Mouse (Mus musculus): Measurements from ENCODE around the gene Prn. TPM values are rescaled to one million over a fixed set of nuclear protein-coding genes. Genes with fewer than 3 reads are reported as not detected.
A peak's percentile ranks its signal among the peaks of the same experiment; 100 is the strongest.

Prn gene
- 0.22 TPM in 1 of 2 replicates, not detected in the other for polyA plus RNA-seq (2015; fragmentation: Nextera tagmentation; extraction: Ambion mirVana)

DNA sequence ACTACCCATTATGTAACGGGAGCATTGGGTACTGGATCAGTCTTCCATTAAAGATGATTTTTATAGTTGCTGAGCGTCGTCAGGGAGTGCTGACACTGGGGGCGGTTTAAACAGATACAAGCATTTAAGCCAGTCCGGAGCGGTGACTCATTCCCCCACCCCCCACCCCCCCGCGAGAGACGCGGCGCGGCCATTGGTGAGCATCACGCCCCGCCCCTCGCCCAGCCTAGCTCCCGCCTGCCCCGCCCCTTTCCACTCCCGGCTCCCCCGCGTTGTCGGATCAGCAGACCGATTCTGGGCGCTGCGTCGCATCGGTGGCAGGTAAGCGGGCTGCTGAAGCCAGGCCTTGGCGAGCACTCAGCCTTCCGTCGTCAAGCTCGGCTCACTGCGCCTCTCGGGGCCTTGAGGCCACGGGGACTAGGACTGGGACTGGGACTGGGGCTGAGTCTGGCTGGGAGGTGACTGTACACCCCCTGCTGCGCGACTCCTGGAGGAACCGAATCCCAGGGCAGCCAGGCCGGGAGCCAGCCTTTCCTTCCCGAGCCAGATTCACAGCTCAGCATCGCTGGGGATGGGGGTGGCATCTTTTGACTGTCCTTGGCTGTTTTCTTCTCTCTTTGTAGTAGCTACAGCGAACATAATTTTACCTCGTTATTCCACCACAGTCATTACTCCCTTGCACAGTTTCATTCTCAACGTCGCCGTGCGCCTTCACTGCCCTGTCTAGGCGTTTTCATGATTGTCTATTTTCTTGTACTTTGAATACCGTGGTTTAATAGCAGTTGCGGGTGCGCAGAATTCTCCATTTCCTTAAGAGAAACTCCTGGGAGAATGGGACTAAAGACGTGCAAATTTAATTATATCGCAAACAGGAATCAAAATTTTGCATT, at the start of gene Prn, which contains the start of gene Prnp:
Gene Prn (plus strand): TSS at position 275 of the 890 bp plus-strand sequence.
Gene Prnp (plus strand): TSS at position 246 of the 890 bp plus-strand sequence.
- Histone ChIP-seq H3K4me3 (peak within 1 kb of the TSS; percentile 62), H3K9ac (peak within 1 kb of the TSS; percentile 70), H3K27me3 (no peaks in the 10 kb centered on the region), H3K36me3 (0 out of 2 replicates have a peak, but pooled peaks cover 6% of the 10 kb centered on the region), H3K27ac (peak within 1 kb of the TSS; percentile 85), H3K4me1 (replicated peaks) (peaks cover 41% of the 10 kb centered on the region), H3K9me3 (replicated peaks) (no peaks in the 10 kb centered on the region), H3K4me2 (peak within 1 kb of the TSS; percentile 66)
- 4% methylated on average over 52 of the region's 52 CpGs for WGBS
- peak; percentile 92 for ATAC-seq (replicated peaks; ENCODE audit: insufficient number of reproducible peaks, insufficient read depth, low FRiP score, low read depth)

DNA sequence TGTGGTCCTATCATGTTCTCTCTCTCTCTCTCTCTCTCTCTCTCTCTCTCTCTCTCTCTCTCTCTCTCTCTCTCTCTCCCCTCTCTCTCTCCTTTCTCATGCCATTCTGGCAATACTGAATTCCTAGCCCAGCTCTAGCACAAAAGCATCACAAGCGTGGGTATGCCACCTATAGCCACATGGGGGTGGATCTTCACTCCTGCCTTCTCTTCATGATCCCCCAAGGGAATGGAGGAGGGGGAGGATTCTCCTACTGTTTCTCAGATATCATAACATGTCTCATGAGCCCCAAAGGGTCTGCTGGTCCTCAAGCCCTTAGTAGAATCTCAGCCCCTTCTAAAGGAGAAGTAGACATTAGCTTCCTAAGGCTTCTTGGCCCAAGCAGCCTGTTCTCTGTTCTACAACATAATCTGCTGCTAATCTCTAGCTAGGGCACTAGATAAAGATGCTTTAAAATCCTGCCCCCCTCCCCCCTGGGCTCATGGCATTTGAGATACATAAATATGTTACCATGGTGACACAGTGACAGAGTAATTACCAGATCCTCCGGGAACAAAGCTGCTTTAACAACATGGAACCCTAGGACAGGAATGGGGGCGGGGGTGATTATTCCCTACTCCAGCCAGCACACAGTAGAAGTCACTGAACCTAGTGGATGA, 47.0 kb upstream of the Prn start:
- H3K4me3 ChIP-seq = no peak overlapping the region
- H3K27ac ChIP-seq = no peak overlapping the region
- no peak for ATAC-seq (replicated peaks; ENCODE audit: insufficient number of reproducible peaks, insufficient read depth, low FRiP score, low read depth)
- H3K9me3 ChIP-seq (replicated peaks) = no peaks in the 10 kb centered on the region
- no peaks in the 10 kb centered on the region for H3K4me1 ChIP-seq (replicated peaks)
- WGBS = 70% methylated on average over 3 of the region's 3 CpGs
- no peak overlapping the region for H3K4me2 ChIP-seq
- no peak overlapping the region for H3K9ac ChIP-seq
- peaks cover 5% of the 10 kb centered on the region; the same call in 1 of the 2 replicates for H3K27me3 ChIP-seq
- H3K36me3 ChIP-seq = no peaks in the 10 kb centered on the region

DNA sequence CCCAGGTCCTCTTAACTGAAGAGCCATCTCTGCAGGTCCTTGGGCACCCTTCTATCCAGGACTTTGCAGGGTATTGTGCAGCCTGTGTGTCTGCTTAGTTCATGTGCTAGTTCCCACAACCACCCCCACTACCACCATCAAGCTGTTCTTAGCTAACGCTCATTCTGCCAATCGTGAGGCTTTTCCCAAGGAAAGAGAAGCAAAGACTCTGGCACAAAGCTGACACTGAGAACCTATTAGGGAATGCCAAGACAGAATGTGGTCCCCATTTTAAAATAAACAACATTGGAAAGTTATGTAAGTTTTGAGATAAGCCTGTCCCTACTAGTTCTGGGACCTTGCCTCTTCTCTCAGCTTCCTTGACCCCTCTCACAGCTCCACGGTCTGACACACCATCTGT, 46.3 kb upstream of the Prn start:
- no peaks in the 10 kb centered on the region for H3K36me3 ChIP-seq
- no peaks in the 10 kb centered on the region for H3K9me3 ChIP-seq (replicated peaks)
- ATAC-seq (replicated peaks; ENCODE audit: insufficient number of reproducible peaks, insufficient read depth, low FRiP score, low read depth) = no peak
- H3K4me1 ChIP-seq (replicated peaks) = no peaks in the 10 kb centered on the region
- H3K4me2 ChIP-seq = no peak overlapping the region
- peaks cover 1% of the 10 kb centered on the region; the same call in 1 of the 2 replicates for H3K27me3 ChIP-seq
- no peak overlapping the region for H3K27ac ChIP-seq
- WGBS = 61% methylated on average over 3 of the region's 3 CpGs
- H3K9ac ChIP-seq = no peak overlapping the region
- no peak overlapping the region for H3K4me3 ChIP-seq

DNA sequence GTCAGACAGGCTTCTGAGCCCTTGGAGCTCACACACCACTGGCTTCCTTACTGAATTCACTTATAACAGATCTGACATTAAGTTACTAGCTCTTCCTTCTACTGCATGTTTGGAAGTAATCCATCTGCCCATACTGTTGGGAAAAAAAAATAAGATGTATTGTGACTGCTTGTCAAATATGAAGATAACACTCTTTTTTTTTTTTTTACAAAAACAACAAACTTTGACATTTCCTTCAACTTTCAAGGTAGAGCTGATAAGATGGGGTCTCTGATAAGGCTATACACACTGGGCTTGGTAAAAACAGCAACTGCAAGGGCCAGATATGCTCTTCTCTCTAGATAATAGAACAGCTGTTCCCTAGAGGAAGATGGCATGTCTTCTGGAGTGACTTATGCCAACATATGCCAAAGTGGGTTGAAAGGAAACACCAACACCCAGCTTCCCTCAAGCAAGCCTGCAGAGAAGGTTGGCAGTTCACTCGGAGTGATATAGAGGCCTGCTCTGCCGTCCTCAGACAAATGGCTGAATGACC, 45.4 kb upstream of the Prn start:
- Histone ChIP-seq H3K4me3 (no peak overlapping the region), H3K27me3 (no peaks in the 10 kb centered on the region), H3K4me2 (no peak overlapping the region), H3K9ac (no peak overlapping the region), H3K4me1 (replicated peaks) (no peaks in the 10 kb centered on the region), H3K27ac (no peak overlapping the region), H3K9me3 (replicated peaks) (no peaks in the 10 kb centered on the region), H3K36me3 (no peaks in the 10 kb centered on the region)
- 79% methylated on average over 2 of the region's 2 CpGs for WGBS
- no peak for ATAC-seq (replicated peaks; ENCODE audit: insufficient number of reproducible peaks, insufficient read depth, low FRiP score, low read depth)

DNA sequence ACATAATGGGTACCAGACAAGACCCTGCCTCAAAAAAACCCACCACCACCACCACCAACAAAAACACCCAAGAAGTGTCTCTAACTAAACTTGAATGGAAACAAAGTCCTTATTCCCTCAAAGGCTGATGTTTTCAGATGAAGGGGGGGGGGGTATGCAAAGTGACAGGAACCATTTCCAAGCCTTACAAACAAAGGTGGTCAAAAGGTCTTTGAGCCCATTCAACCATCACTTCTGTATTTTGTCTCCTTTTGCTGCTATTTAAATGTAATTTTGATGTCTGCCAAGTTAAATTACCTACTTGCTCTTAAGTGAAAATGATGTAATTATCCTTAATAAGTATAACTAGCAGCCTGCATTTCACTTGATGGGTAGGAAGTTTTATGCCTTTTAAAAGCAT, 43.1 kb upstream of the Prn start:
- H3K27me3 ChIP-seq = no peaks in the 10 kb centered on the region
- no peaks in the 10 kb centered on the region for H3K36me3 ChIP-seq
- ATAC-seq (replicated peaks; ENCODE audit: insufficient number of reproducible peaks, insufficient read depth, low FRiP score, low read depth) = no peak
- H3K4me1 ChIP-seq (replicated peaks) = no peaks in the 10 kb centered on the region
- H3K4me2 ChIP-seq = no peak overlapping the region
- H3K4me3 ChIP-seq = no peak overlapping the region
- no peaks in the 10 kb centered on the region for H3K9me3 ChIP-seq (replicated peaks)
- H3K9ac ChIP-seq = no peak overlapping the region
- H3K27ac ChIP-seq = no peak overlapping the region

DNA sequence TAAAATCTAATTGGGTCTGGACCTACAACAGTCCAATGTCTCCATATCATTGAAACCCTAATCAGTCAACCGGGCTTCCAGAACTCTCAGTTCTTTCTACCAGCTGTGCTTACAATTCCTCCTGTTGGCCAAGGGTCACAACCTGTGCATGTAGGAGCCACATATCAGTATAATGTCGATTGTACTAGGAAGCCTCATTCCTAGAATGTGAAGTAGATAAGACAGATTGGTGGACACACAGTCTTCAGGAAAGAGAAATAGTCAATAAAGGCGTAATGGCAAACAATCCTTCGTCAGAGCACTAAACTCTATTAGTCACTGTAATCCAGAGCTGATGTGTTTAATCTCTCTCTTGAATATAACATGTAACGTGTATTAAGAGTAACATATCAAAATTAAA, 40.8 kb upstream of the Prn start:
- H3K9me3 ChIP-seq (replicated peaks) = no peaks in the 10 kb centered on the region
- no peaks in the 10 kb centered on the region for H3K4me1 ChIP-seq (replicated peaks)
- no peak overlapping the region for H3K4me3 ChIP-seq
- 73% methylated on average over 5 of the region's 5 CpGs for whole genome bisulfite sequencing
- no peaks in the 10 kb centered on the region for H3K27me3 ChIP-seq
- H3K27ac ChIP-seq = no peak overlapping the region
- H3K36me3 ChIP-seq = no peaks in the 10 kb centered on the region
- H3K4me2 ChIP-seq = no peak overlapping the region
- no peak overlapping the region for H3K9ac ChIP-seq
- no peak for ATAC-seq (replicated peaks; ENCODE audit: insufficient number of reproducible peaks, insufficient read depth, low FRiP score, low read depth)

DNA sequence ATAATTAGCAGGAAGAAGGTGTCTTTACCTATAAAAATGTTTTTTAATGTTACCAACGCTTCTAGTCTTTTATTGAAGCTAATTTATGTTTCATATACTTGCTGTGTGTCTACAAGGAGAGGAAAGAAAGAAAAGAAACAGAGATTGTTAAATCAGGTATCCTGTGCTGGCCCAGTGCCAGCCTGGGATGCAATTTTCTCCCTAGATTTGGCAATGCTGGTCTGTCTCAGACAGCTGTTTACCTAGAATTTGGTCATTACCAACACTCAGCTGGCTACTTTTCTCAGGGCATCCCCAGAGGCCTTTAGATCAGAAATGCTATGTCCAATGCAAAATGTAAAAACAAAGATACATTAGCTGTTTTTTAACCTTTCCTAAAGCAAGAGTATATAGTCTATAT, 36.4 kb upstream of the Prn start:
- no peak overlapping the region for H3K4me2 ChIP-seq
- no peak overlapping the region for H3K27ac ChIP-seq
- ATAC-seq (replicated peaks; ENCODE audit: insufficient number of reproducible peaks, insufficient read depth, low FRiP score, low read depth) = no peak
- 68% methylated on average over 1 of the region's 1 CpGs for WGBS
- no peak overlapping the region for H3K4me3 ChIP-seq
- no peaks in the 10 kb centered on the region for H3K27me3 ChIP-seq
- no peaks in the 10 kb centered on the region for H3K36me3 ChIP-seq
- no peaks in the 10 kb centered on the region for H3K9me3 ChIP-seq (replicated peaks)
- no peak overlapping the region for H3K9ac ChIP-seq
- H3K4me1 ChIP-seq (replicated peaks) = no peaks in the 10 kb centered on the region

DNA sequence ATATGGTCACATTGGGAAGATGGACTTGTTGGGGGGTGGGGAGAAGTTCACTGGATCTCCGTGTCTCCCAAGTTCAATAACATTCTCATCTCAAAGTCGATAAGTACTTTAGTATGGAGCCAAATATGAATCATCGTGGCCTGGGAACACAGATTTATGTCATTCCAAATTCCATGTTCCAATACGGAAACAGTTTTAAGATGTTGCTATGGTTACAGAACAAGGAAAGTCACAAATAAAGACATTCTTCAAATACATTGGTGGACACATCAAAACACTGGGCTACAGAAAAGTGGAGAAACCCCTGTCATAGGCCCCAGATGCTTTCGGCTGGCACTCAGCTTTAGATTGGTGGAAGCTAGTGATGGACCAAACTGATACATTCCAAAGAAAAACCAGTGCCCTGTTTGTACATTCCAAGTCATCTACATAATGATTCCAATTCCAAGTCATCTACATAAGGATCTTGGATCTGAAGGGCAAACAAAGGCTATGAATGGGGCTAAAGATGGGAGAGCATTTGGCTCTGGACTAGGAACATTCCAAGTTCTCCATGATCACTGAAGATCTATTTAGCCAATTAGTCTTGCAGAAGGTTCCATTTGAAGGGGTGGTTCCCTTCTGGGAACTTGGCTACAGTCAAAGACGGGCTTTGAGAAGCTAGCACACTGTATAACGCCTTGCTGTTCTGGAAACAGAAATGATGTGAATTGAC, 33.0 kb upstream of the Prn start:
- WGBS = 80% methylated on average over 7 of the region's 7 CpGs

DNA sequence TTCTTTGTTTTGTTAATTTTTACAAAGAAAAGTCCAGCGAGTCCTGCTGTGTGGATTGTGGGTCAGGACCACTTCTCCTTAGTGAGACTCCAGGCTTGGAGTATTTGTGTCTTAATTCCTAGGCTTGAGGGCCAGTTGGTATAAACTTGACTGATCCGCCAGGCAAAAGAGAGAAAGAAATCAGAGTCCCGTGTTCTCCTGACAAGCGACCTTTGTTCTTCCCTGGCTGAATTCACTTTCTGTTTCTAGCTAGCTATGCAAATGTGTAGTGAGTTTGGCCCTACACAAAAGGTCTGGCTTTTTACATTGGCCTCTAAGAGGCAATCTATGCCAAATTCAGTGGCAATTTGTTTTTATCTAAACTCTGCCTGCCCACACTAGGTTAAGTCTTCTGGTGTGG, 28.0 kb upstream of the Prn start:
- Histone ChIP-seq H3K27ac (no peak overlapping the region), H3K9me3 (replicated peaks) (no peaks in the 10 kb centered on the region), H3K4me1 (replicated peaks) (0 out of 2 replicates have a peak, but pooled peaks cover 2% of the 10 kb centered on the region), H3K4me3 (no peak overlapping the region), H3K4me2 (no peak overlapping the region), H3K9ac (no peak overlapping the region), H3K27me3 (no peaks in the 10 kb centered on the region), H3K36me3 (no peaks in the 10 kb centered on the region)
- no peak for ATAC-seq (replicated peaks; ENCODE audit: insufficient number of reproducible peaks, insufficient read depth, low FRiP score, low read depth)
- WGBS = 70% methylated on average over 4 of the region's 4 CpGs

More for the DNA sequence above, 33.0 kb upstream of the Prn start:
- no peak for ATAC-seq (replicated peaks; ENCODE audit: insufficient number of reproducible peaks, insufficient read depth, low FRiP score, low read depth)
- H3K4me2 ChIP-seq = no peak overlapping the region
- H3K27ac ChIP-seq = no peak overlapping the region
- H3K4me3 ChIP-seq = no peak overlapping the region
- no peaks in the 10 kb centered on the region for H3K27me3 ChIP-seq
- no peaks in the 10 kb centered on the region for H3K4me1 ChIP-seq (replicated peaks)
- H3K36me3 ChIP-seq = no peaks in the 10 kb centered on the region
- H3K9me3 ChIP-seq (replicated peaks) = no peaks in the 10 kb centered on the region
- no peak overlapping the region for H3K9ac ChIP-seq

DNA sequence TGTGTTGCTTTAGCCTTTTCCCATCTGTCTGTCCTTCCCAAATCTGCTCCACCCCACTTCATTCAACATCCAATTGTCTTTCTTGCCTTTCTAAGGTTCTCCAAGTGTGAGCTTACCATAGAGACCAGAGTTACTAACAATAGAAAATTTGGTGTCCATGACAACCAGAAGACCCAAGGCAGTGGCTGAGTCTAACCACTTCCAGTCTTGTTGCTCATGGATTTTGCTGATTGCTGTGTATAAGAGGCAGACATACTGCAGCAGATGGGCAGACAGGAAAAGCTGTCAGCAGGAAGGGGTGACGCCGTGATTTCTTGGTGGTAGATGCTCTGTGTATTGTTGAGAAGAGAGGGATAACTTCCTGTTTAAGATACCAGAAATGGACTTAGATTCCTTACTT, 26.6 kb upstream of the Prn start:
- no peak overlapping the region for H3K9ac ChIP-seq
- H3K9me3 ChIP-seq (replicated peaks) = no peaks in the 10 kb centered on the region
- H3K4me1 ChIP-seq (replicated peaks) = 0 out of 2 replicates have a peak, but pooled peaks cover 2% of the 10 kb centered on the region
- no peak overlapping the region for H3K27ac ChIP-seq
- no peak for ATAC-seq (replicated peaks; ENCODE audit: insufficient number of reproducible peaks, insufficient read depth, low FRiP score, low read depth)
- H3K4me3 ChIP-seq = no peak overlapping the region
- H3K27me3 ChIP-seq = no peaks in the 10 kb centered on the region
- H3K36me3 ChIP-seq = no peaks in the 10 kb centered on the region
- 46% methylated on average over 2 of the region's 2 CpGs for WGBS
- H3K4me2 ChIP-seq = no peak overlapping the region

Data from heart, embryonic 15.5 days (tissue).